Mouse (Mus musculus) hindbrain, embryonic 10.5 days (tissue): ENCODE data around the gene Trim34b. TPM values are rescaled to one million over a fixed set of nuclear protein-coding genes. Genes with fewer than 3 reads are reported as not detected.

ENCODE experiments used
- DNase-seq: peaks from one replicate; pipeline ENCODE4 v3.0.0-alpha.2; 2017; ENCODE audit warnings: low spot score
- H3K27ac ChIP-seq: fragments of 300-500 bp; sonication (generic); 2 replicates; pipeline ENCODE4 v1.5.1; 2016; ENCODE audit warnings: mild to moderate bottlenecking, moderate library complexity
- H3K27me3 ChIP-seq: fragments of 300-500 bp; sonication (generic); 2 replicates; pipeline ENCODE4 v1.6.1; 2016; ENCODE audit warnings: mild to moderate bottlenecking; ENCODE audit not compliant: poor library complexity, insufficient read depth, severe bottlenecking
- H3K36me3 ChIP-seq: fragments of 300-500 bp; sonication (generic); 2 replicates; pipeline ENCODE4 v1.6.1; 2016; ENCODE audit warnings: mild to moderate bottlenecking, moderate library complexity
- H3K4me1 ChIP-seq: fragments of 300-500 bp; sonication (generic); replicated peaks from 2 replicates; pipeline ENCODE4 v1.6.1; 2016; ENCODE audit warnings: mild to moderate bottlenecking
- H3K4me3 ChIP-seq: fragments of 300-500 bp; sonication (generic); 2 replicates; pipeline ENCODE4 v1.5.1; 2016; ENCODE audit warnings: mild to moderate bottlenecking, moderate library complexity
- H3K9me3 ChIP-seq: fragments of 300-500 bp; sonication (generic); 2 replicates; pipeline ENCODE4 v1.6.1; 2016; ENCODE audit warnings: mild to moderate bottlenecking, moderate library complexity
- WGBS: fragments of 180-500 bp; shearing (Covaris S2); methylation state at CpG from one replicate; pipeline ENCODE4 v1.1.7; 2016; 5-methylcytosine and 5-hydroxymethylcytosine counted together
- polyA plus RNA-seq: library from polyadenylated mRNA; unstranded; fragments of >200 nt; fragmentation: Nextera tagmentation; extraction: Ambion mirVana; gene quantifications from 2 replicates; pipeline ENCODE4 v1.2.1, GENCODE M21; 2016

The Trim34b gene
- polyA plus RNA-seq, 1 experiment from 2014 or later = not detected

DNA sequence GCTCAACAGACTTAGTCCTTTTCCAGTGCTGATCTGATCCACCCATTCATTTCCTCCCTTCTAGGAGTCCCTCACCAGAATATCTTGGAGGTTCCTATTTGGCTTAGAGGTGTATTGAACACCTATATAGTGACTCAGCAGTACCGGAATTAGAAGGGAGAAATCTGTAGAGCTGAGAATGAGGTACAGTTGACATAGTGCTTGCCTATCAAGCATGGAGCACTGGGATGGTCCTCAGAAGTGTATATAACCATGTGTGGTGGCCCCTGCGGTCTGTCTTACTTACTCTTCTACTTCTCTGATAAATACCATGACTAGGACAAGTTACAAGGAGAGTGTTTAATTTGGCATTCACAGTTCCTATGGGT lies 24.3 kb downstream of the Trim34b start:
- no peaks in the 10 kb centered on the region for H3K9me3 ChIP-seq
- no peaks in the 10 kb centered on the region for H3K36me3 ChIP-seq
- 81% methylated on average over 2 of the region's 2 CpGs for WGBS
- peak overlapping the region; percentile 45; the same call in 1 of the 2 replicates for H3K4me3 ChIP-seq
- H3K27ac ChIP-seq = no peak overlapping the region
- no peak for DNase-seq
- no peaks in the 10 kb centered on the region for H3K27me3 ChIP-seq
- no peaks in the 10 kb centered on the region for H3K4me1 ChIP-seq

DNA sequence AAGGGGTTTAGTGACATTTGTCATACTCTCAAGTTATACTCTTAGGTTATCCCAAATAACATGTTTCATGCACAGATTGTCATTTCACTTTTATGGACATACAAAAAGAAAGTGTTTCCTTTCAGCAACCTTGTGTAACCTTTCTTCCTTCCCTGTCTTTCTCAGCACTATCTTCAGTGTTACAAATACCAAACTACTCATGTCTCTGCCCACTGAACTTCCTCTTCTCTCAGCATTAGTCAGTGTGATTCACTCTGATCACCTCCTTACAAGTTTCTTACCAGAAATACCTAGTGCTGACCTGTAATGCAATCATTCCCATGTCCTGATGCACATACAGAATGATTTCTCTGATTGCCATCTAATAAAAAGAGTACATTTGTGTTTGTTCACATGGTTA lies 37.1 kb downstream of the Trim34b start:
- DNase-seq = no peak
- Histone ChIP-seq H3K27me3 (no peaks in the 10 kb centered on the region), H3K9me3 (no peaks in the 10 kb centered on the region), H3K36me3 (no peaks in the 10 kb centered on the region), H3K27ac (no peak overlapping the region), H3K4me3 (no peak overlapping the region), H3K4me1 (no peaks in the 10 kb centered on the region)

DNA sequence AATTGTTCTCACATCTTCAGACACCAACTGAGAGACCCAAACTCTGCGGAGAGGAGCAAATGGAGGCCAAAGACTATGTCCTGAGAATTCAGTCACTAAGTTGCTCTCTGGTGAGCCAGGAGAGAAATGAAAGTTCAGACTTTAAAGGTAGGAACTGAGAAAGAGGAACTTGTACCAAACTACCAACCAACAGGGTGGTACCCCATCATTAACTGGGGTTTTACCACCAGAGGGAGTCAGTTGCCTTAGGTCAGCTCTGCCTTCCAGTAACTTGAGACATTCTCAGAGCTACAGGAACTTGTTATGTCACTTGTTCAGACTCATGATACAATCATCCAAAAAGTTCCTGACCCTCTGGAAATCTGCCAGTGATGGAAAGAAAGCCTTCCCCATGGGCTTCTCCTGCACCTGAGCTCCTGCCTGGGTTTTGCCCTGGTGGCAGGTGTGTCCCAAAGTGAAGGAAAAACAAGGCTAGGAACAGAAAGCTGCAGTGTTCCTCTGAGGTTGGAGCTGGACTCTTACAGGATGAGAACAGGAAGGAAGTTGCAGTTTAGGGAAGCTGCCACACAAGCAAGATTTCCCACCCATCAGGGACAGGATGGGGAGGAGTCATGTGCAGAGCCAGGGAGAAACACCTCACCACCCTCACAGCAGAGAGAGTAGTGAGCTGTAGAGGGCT lies 40.6 kb downstream of the Trim34b start, which contains the start of gene Trim30b:
Gene Trim30b, minus strand, starts transcription at position 149 of the 679 bp plus-strand sequence.
- DNase-seq = no peak
- Histone ChIP-seq H3K4me3 (no peak within 1 kb of the TSS), H3K27ac (no peak within 1 kb of the TSS), H3K4me1 (no peaks in the 10 kb centered on the region), H3K36me3 (no peaks in the 10 kb centered on the region), H3K27me3 (no peaks in the 10 kb centered on the region), H3K9me3 (no peaks in the 10 kb centered on the region)
- WGBS = 61% methylated on average over 1 of the region's 1 CpGs

Other genes with a start within 250 kb of the Trim34b start
- gene Olfr645, start 244.0 kb upstream of the Trim34b start, polyA plus RNA-seq = not detected in 2 replicates
- gene Olfr646, start 224.6 kb upstream of the Trim34b start, polyA plus RNA-seq = not detected in 2 replicates
- gene Ubqln5, start 199.6 kb upstream of the Trim34b start, polyA plus RNA-seq = not detected in 2 replicates
- not detected in 2 replicates for gene Olfr643, start 192.1 kb upstream of the Trim34b start, polyA plus RNA-seq
- gene Ubqln3, start 186.2 kb upstream of the Trim34b start, polyA plus RNA-seq = not detected in 2 replicates
- gene Ubqlnl, start 178.9 kb upstream of the Trim34b start, polyA plus RNA-seq = not detected in 2 replicates
- not detected in 2 replicates for gene Olfm5, start 164.6 kb upstream of the Trim34b start, polyA plus RNA-seq
- 0.31 and 0.32 TPM in 2 replicates for gene Olfr648, start 146.1 kb upstream of the Trim34b start, polyA plus RNA-seq
- not detected in 2 replicates for gene Olfr649, start 133.5 kb upstream of the Trim34b start, polyA plus RNA-seq
- gene Trim6, start 110.7 kb upstream of the Trim34b start, polyA plus RNA-seq = 3.5 and 5.7 TPM in 2 replicates
- gene Trim34a, start 85.0 kb upstream of the Trim34b start, polyA plus RNA-seq = 0.85 TPM in 2 replicates
- 0.13 TPM in 1 of 2 replicates, not detected in the other for gene Trim5, start 41.4 kb upstream of the Trim34b start, polyA plus RNA-seq
- gene Trim12a, start 14.0 kb upstream of the Trim34b start, polyA plus RNA-seq = 1.6 and 2.4 TPM in 2 replicates
- gene Trim12c, start 23.9 kb downstream of the Trim34b start, polyA plus RNA-seq = 0.51 and 0.67 TPM in 2 replicates
- gene Trim30b, start 40.4 kb downstream of the Trim34b start, polyA plus RNA-seq = not detected in 2 replicates
- gene Trim30c, start 71.4 kb downstream of the Trim34b start, polyA plus RNA-seq = 0.12 TPM in 1 of 2 replicates, not detected in the other
- 0.26 and 0.56 TPM in 2 replicates for gene Trim30a, start 135.7 kb downstream of the Trim34b start, polyA plus RNA-seq
- 0.38 TPM in 1 of 2 replicates, not detected in the other for gene Trim30d, start 178.4 kb downstream of the Trim34b start, polyA plus RNA-seq
- not detected in 2 replicates for gene Olfr651, start 220.7 kb downstream of the Trim34b start, polyA plus RNA-seq
- not detected in 2 replicates for gene Olfr652, start 231.4 kb downstream of the Trim34b start, polyA plus RNA-seq
- gene Olfr653, start 247.8 kb downstream of the Trim34b start, polyA plus RNA-seq = not detected in 2 replicates